Mouse (Mus musculus) embryonic fibroblast, embryonic 13.5 days (primary cell): Measurements from ENCODE around the gene Acp5.

Experiments
- CTCF ChIP-seq: IDR thresholded peaks from 2 replicates; pipeline ENCODE4 v1.5.1; 2011; ENCODE audit warnings: mild to moderate bottlenecking, control low read depth, low read length, moderate library complexity, borderline replicate concordance; ENCODE audit not compliant: insufficient read depth
- POLR2A ChIP-seq: IDR thresholded peaks from 2 replicates; pipeline ENCODE4 v1.6.1; 2011; ENCODE audit warnings: low read depth, mild to moderate bottlenecking, control low read depth, low read length, moderate library complexity

DNA sequence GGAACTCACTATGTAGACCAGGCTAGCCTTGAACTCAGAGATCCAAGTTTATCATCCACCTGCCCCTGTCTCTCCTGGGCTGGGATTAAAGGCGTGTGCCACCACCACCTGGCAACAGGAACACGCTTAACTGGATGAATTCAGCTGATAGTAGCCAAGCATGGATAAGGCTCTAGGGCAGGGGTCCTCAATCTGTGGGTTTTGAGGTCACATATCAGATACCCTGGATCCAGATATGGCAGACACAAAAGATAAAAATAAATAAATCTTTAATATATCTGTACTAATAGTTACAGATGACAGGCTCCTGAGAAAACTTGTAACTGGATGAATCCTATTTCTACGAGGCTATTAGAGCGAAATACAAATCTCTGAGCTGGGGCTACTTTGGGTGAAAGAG, 19.9 kb downstream of the Acp5 start:
- TF ChIP-seq CTCF (no peak), POLR2A (no peak)
